Mouse (Mus musculus): ENCODE measurements around the gene Pfas.
A peak's percentile ranks its signal among the peaks of the same experiment; 100 is the strongest.
"Not testable (repeated sequence)": the region's sequence is repeated elsewhere in the genome, so short reads cannot be mapped to it uniquely, and the experiment has no call there.

The Pfas gene

DNA sequence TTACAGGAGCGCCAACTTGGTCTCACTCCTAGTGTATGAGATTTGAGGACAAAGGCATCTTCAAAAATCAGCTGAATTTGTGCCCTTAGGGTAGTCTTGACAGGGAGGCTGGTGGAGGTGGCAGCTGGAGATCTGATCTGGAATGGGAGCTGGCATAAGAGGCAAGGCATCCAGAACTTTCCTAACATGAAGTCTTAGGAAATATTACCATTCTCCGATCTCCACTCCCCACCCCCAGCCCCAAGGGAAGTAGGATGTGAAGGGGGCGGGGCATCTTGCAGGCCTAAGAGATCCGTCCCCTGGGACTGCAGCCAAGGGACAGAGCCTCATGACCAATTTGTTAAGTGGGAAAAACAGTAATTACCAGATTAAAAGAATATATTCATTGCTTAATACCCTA, 38.0 kb downstream of the Pfas start:
- no peak for DNase-seq (ENCODE audit: low spot score)

DNA sequence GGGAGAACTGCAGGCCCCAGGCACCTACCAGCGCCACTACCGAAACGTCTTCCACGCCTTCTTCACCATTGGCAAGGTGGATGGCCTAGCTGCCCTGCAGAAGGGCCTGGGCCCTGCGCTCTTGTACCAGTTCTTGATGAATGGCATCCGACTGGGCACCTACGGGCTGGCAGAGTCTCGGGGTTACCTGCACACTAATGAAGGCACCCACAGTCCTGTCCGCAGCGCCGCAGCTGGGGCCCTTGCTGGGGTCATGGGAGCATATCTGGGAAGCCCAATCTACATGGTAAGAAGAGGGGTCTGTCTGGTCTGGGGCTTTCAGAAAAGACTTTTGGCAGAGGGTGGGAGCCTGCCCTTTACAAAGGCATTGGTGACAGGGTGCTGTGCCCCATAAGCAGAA, 39.5 kb downstream of the Pfas start:
- no peak for DNase-seq (ENCODE audit: low spot score)

DNA sequence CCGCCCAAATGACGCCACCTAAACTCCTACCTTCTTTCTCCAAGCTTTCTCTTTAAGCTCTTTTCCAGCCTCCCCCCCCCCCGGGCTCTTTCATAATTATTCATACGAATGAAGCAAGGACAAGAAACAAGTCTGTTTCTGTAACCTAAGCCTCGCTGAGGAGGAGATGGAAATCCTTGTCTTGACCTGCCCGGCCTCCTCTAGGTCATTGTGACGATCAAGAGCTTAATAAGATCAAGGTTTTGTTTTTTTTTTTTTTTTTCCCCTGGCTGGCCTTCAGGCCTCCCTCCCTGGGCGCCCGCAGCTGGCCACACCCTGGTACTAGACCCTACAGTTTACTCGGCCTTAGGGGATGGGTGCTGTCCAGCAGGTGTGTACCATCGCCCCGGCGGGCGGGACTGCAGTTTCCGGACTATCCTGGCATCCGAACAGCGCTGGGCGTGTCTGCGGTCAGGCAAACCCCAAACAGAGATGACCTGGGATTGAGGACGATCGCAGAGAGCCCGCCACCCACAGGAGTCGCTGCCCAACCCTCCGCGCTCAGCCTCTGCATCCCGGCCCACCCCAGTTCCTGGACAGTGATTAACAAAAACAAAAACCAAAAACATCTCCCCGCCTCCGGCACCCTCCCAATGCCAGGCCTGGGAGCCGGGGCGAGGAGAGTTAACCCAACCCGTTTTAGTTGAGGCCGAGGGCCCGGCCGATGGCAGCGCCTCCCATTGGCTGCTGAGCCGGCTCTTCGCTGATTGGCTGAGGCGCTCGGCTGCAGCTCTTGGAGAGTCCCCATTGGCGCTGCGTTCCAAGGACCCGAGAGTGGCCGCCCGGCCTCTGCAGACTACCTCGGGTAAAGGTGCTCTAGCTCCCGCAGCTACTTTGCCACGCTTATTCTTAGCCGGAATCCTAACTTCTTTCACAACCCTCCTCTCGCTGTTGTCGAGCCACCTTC, 40.6 kb downstream of the Pfas start, which contains the start of gene Slc25a35:
Gene Slc25a35 (plus strand): TSS at position 795 of the 946 bp plus-strand sequence.
- peak; percentile 92 for DNase-seq (ENCODE audit: low spot score)

DNA sequence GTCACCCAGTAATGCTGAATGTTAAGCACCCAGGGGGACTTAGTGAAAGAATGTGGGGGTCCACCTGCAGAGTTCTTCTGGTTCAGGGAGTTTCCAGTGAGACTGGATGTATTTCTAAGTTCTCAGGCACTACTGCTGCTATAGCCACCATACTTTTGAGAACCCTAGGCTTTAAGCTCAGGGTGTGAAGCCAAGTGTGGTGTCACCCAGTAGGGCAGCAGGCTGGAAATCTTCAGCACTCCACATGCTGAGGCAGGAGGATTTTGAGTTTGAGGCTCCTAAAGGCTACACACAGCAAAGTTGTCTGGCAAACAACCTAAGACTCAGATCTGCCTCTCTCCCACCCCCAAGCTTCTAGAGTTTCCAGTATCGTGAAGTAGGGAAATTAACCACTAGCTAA, 41.7 kb downstream of the Pfas start:
- DNase-seq (ENCODE audit: low spot score): no peak

DNA sequence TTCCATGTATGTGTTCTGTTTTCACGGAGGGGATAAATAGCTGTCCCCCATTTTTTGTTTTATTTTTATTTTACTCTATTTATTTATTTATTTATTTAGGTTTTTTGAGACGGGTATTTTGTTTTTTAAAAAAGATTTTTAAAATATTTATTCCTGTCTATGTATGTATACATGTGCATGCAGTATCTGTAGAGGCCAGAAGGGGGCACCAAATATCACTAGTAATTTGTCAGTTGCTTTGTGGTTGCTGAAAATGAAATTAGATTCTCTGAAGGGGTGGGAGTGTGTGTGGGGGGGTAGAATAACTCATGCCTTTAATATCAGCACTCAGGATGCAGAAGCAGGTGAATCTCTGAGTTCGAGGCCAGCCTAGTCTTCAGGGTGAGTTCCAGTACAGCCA, 42.4 kb downstream of the Pfas start:
- peak; percentile 74 for DNase-seq (ENCODE audit: low spot score)

DNA sequence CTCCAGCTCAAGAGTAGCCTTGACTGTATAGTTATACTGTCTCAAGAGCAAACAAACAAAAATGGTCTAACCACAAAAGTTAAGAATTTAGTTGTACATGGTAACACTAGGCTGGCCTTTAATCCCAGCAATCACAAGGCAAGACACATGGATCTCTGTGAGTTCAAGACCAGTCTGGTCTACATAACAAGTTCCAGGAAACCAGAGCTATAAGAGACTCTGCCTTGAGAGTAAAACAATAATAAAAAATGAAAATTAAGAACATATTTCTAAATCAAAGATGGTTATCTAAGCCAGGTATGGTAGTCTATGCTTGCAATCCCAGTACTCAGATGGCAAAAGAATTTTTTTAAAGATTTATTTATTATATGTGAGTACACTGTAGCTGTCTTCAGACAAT, 43.2 kb downstream of the Pfas start:
- no peak for DNase-seq (ENCODE audit: low spot score)

DNA sequence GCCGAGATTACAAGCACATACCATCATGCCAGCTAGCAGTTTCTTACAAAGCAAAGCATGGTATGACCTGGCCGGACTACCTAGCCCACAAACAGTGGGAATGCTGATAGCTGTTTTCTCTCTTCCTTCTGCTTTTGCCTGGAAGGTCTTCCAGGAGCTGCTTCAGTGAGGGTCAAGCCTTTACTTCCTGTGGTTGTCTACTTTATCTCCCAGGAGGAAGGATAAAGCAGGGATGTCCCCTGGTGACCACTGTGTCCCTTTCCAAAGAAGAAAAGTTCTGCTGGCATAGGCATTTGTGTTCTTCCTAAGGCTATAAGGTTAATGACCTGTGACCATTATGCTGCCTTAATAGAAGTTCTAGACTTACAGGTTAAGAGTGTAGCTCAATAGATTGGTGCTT, 44.9 kb downstream of the Pfas start:
- DNase-seq (ENCODE audit: low spot score): no peak

DNA sequence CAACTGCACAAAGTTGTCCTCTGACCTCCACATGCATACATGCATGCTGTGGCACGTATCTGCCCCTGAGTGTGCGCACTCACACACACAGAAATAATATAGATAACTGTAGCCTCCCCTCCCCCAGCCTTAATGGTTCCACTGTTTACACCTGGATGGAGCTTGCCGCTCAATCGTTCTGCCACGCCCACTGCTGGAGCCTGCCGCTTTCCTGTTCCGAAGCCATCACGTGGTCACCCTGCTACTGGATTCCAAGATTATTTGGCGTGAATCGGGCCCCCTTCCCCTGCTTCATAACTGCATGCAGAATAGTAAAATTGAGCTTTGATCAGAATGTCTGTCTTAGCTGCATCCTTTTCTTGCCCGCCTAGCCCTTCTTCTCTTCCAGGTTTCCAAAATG, 46.1 kb downstream of the Pfas start:
- not testable (repeated sequence) for DNase-seq (ENCODE audit: low spot score)

DNA sequence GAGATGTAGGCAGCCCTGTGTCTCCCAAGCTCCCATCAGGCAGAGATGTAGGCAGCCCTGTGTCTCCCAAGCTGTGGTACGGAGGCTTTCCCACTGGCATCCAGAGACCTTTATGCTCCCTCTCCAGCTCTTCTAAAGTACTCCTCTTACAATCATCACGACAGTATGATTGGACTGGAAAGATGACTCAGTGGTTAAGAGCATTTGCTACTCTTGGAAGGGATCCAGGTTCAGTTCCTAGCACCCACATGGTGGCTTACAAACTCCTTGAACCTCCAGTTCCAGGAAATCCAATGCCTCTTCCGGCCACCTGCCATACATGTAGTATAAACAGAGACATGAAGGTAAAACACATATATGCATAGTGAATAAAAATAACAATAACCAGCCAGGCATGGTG, 46.7 kb downstream of the Pfas start:
- no peak for DNase-seq (ENCODE audit: low spot score)

DNA sequence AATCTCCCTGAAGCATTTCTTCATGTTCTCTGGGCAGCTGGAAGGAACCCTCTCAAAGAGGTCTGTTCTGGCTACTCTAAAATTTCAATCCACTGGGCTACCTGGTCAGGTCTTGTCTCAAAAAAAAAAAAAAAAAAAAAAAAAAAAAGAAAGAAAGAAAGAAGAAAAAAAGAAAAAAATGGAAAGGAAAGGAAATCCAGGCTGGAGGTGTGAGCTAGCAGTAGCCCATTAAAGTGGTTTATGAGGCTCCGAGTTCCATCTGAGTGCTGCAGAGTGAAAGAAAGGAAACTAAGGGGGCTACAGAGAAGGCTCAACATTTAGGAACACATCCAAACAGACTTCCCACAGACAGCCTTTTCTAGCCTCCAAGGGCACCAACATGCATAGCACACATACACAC, 50.3 kb downstream of the Pfas start:
- DNase-seq (ENCODE audit: low spot score): no peak

DNA sequence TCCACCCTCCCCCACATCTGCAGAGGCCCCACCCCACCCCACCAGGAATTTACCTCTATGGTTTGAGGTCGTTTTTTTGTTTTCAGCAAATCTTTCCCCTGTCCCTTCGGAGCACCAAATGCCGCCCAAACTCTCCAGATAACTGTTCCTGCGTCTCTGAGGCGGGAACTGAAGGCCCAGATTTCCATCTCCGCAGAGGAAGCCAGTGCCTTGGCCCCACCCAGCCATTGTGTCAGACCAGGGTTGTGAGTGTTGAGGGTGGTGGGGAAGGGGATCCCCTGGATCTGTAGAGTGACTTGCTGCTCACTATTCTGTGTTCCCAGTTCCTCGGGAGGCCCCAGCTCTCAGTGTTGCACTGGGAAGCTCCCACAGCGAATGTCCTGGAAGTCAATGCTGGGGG, 51.0 kb downstream of the Pfas start, which contains the start of gene Arhgef15:
Gene Arhgef15 (minus strand): TSS at position 173 of the 400 bp plus-strand sequence.
- DNase-seq (ENCODE audit: low spot score): no peak

DNA sequence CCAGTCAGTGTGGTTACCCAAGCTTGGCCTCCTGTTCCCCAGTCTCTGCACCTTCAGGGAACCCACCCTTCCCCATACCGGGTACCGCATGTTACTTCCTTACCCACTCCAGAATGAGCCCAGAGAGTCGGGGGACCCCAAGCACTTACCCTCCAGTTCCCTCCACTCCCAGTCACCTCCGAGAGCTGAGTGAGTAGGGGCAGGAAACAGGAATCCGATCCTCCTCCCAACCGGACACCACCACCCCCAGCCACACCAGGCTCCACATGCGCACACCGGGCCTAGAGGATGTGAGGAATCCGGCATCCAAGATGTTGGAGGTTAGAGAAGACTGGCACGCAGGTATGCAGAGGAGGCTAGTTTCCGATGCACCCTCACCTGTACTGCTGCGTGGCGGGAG, 51.6 kb downstream of the Pfas start:
- no peak for DNase-seq (ENCODE audit: low spot score)

DNA sequence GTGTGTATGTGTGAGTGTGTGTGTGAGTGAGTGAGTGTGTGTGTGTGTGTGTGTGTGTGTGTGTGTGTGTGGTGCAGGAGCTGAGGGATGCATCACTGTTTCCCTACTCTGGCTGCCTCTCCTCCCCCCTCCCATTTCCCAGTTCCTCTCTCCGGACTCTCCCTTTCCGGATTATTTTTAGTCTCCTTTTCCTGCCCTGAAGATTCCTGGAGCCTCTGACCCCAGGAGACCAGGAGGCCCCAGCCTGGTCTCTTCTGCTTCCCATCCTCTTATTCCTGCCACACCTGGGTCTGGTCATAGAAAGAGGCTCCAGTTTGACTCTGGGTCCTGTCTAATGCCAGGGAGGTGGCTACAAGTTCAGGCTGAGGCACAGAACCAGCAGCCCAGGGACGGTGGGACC, 52.2 kb downstream of the Pfas start:
- DNase-seq (ENCODE audit: low spot score): no peak

DNA sequence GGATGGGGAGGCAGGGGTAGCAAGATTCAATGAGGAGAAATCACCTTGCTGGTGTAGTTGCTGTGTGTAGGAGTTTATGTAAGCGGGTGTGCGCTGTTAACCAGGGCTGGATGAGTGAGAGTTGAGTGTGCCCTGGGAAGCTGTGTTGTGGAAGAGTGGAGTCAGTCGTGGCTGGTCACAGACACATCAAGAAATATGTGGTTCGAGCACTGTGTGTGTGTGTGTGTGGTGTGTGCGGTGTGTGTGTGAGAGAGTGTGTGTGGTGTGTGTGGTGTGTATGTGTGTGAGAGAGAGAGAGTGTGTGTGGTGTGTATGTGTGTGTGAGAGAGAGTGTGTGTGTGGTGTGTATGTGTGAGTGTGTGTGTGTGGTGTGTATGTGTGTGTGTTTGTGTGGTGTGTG, 52.8 kb downstream of the Pfas start:
- no peak for DNase-seq (ENCODE audit: low spot score)

DNA sequence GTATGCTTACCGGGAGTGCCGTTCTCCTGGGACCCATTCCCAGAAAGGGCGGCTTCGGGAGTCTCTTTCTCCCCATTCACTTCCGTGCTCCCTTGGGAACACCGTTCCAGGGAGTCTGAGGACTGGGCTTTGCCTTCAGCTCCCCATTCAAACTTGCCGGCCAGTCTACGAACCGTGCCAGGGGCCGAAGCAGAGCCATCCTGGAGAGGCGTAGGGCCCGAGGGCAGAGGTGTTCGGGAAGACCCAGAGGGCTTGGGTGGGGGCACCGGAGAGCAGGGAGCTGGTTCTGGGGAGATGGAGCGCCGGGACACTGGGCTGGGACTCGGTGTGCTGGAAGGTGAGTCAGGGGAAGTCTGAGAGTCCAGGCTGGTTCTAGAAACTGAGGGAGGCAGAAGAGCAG, 53.9 kb downstream of the Pfas start:
- DNase-seq (ENCODE audit: low spot score): no peak

DNA sequence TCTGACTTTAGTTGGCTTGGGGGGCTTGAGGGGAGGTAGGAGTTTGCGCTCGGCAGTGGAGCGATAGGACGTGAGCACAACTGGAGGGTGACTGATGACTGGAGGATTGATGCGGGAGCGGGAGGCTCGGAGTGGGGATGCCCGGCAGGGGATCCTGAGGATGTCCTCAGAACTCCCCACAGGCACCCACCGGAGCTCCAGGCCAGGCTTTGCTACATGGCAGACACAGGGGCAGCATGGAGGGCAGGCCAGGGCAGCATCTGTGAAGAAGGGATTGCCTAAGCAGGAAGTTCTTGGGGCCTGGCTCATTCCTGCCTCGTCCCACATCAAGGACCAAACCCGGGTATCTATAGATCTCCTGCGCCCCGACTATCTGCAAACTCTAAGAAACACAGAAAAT, 54.4 kb downstream of the Pfas start:
- no peak for DNase-seq (ENCODE audit: low spot score)

DNA sequence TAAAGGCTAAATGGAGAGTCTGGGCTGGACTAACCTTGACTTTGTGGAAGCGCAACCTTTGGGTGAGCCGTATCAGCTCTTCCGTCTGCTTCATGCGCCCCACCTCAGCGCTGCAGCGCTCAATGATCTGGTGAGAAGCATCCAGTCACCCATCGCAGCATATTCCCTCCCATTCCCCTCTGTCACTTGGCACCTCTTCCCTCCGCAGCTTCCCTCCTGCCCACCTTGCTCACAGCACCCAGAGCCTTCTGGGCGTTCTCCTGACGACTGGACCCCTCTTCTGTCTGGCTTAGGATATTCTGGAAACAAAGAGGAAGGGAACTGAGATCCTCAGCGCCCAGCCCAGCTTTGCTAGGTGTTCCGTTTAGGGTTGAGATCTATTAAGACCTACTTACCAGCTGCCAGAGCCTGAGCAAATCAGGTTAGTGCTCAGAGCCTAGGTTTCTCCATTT, 60.7 kb downstream of the Pfas start:
- DNase-seq (ENCODE audit: low spot score): no peak

DNA sequence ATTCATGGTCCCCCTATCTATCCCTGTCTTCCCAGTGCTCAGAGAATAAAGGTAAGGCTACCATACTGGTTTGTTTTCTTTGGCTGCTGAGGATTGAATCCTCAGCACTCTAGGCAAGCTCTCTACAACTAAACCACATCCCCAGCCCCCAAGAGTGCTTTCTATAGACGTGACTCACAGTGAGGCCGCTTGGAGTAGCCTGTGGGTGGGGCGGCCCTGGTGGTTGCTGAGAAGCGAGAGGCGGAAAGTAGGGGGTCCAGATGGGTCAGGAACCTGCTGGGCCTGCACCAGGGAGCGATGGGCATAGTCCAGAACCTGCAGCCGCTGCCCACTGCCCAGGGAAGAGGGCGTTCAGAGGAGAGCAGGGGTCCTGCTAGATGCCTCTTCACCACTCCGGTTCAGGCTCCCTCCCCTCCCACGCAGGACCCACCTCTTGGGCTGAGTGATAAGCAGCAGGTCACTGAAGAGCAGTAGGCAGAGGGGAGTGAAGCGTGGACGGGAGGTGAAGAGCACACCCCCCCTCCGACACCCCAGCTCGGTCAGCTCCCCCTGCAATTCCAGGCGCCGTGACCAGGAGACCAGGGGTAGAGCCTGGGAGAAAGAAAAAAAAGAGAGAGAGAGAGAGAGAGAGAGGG, 61.3 kb downstream of the Pfas start:
- no peak for DNase-seq (ENCODE audit: low spot score)

DNA sequence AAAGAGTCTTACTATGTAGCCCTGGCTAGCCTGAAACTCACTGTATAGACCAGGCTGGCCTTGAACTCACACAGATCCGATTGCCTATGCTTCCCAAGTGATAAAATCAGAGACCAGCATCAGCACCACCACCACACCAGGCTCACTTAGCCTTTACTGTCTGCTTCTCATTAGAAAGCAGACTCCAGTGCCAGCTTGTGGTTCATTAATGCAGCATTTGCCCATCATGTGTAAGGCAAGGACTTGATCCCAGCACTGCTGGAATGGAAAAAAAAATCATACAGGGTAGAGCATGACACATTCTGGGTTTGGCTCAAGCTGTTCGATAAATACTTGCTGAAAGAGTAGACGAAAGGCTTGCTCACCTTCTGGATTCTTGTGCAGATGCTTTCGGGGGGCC, 62.3 kb downstream of the Pfas start:
- no peak for DNase-seq (ENCODE audit: low spot score)

DNA sequence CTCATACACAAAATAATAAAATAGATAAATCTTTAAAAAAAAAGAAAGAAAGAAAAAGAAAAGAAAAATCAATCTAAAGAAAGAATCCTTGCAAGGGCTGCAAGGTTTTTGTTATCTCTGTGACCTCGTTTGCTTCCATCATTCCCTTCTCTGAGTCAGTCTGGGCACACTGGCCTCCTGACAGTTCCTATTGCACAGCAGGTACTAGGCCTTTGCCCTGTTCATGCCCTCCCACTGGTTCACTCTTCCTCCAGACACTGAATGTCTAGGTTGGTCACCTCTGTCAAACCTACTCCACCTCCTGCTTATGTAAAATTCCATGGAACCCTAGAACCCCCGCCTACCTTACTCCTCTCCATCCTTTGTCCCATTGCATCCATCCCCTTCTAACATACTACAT, 63.0 kb downstream of the Pfas start:
- no peak for DNase-seq (ENCODE audit: low spot score)

DNA sequence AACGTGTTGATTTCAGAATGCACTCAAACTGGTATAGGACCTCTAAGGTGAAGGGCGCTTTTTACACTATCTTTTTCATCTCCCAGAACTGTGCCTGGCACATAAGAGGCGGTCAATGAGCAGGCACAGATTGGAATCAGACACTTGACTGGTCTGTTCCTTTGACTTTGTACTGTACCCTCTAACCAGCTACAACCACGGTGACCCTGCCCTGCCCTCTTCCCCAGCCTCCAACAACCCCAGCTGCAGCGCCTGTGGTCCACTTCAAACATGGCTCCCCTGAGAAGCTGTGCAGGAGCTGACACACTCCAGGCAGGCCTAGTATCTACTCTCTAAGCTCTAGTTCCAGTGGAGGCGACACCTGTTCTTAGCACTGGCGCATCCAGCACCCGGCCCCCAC, 65.5 kb downstream of the Pfas start:
- DNase-seq (ENCODE audit: low spot score): no peak

DNA sequence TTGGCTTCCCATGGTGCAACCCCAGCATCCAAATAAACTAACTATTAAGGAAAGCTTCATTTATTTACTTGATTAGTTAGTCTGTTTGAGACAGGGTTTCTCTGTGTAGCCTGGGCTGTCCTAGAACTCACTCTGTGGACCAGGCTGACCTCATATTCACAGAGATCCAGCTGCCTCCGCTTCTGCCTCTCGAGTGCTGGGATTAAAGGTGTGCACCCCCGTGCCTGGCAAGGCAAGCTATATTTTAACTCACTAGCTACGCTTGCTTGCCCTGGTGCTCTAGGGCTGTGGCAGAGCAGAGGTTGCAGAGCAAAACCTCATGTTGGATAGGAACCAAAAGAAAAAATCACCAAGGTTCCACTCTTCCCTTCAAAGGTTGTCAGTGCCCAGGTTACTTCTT, 67.7 kb downstream of the Pfas start:
- no peak for DNase-seq (ENCODE audit: low spot score)
